In the genomic region with DNA sequence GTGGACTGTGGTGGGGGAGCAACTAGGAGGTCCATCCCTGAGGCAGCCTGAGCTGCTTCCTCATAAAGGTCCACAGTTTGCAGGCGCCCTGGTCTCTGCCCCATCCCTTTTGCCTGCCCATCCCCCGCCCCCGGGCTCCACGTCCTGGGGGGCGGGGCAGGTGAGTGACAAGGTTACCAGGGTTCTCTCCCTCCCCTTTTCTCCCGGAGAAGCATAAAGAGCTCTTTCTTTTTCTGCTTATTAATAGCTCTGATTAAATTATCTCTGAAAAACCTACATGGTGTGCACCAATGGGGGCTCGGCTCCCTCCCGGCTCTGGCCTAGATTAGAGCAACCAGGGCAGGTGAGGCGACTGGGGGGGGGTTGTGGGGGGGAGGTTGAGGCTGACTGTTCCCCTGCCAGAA, we compare ENCODE assay signal across 11 mouse cellular contexts. TPM values are rescaled to one million over a fixed set of nuclear protein-coding genes. Genes with fewer than 3 reads are reported as not detected.
DNase-seq lines count a peak whose midpoint lies in the region; ATAC-seq and TF ChIP-seq lines count a peak whose summit lies in the region.
"Had no signal": no experiment of that assay in that cellular context is flagged by ENCODE, and none has a peak within 500 bp of the region (broad histone marks: within the 10 kb centered on the region; RNA-seq: fewer than 3 reads in every experiment).

No protein-coding gene starts in this region.

- DNase-seq in heart, postnatal 10 days: no peak
- peak; percentile 47 for DNase-seq in thymus, postnatal 14 days
- DNase-seq in thymus, adult 2 months: no peak
- DNase-seq in testis, postnatal 10 days (ENCODE audit: low spot score): peak; percentile 81
- DNase-seq in T-cell, adult 2 months (ENCODE audit: low spot score): no peak
- no peak for DNase-seq in left cerebral cortex, adult 9 months (ENCODE audit: low spot score in 2 of 2)
- DNase-seq: cerebellum, adult 11-12 months; gastrocnemius, postnatal 36 days had no signal

- H3K4me2 ChIP-seq in heart, embryonic 11.5 days: peak overlapping the region; percentile 47
- H3K4me2 ChIP-seq in intestine, postnatal 0 days (replicated peaks; ENCODE audit: low read depth): peak overlapping the region; percentile 51

- peaks cover 4% of the 10 kb centered on the region; the same call in 1 of the 2 replicates for H3K27me3 ChIP-seq in heart, embryonic 11.5 days (ENCODE audit: control insufficient read depth, insufficient read depth, low read length)
- no peaks in the 10 kb centered on the region for H3K27me3 ChIP-seq in thymus, adult 2 months (ENCODE audit: control insufficient read depth, insufficient read depth, low read length)
- no peaks in the 10 kb centered on the region for H3K27me3 ChIP-seq in intestine, postnatal 0 days (replicated peaks; ENCODE audit: control insufficient read depth, insufficient read depth, low read length)

- no peak for TF ChIP-seq POLR2A in thymus, adult 2 months (IDR thresholded peaks at IDR 0.05; ENCODE audit: control insufficient read depth, extremely low read depth, insufficient read depth, low read length, poor library complexity)

- ATAC-seq in heart, embryonic 11.5 days (replicated peaks; ENCODE audit: insufficient number of reproducible peaks, low FRiP score, low TSS enrichment): 0 out of 2 replicates have a peak, but pooled peaks have one; percentile 29
- ATAC-seq in intestine, postnatal 0 days: peak; percentile 59

- no peaks in the 10 kb centered on the region for H3K36me3 ChIP-seq in heart, embryonic 11.5 days (ENCODE audit: control insufficient read depth, insufficient read depth, low read length)
- H3K36me3 ChIP-seq in thymus, adult 2 months (ENCODE audit: control insufficient read depth, insufficient read depth, low read length): no peaks in the 10 kb centered on the region
- H3K36me3 ChIP-seq in intestine, postnatal 0 days (ENCODE audit: control insufficient read depth, insufficient read depth): no peaks in the 10 kb centered on the region

- no peak overlapping the region for H3K4me3 ChIP-seq in heart, embryonic 11.5 days (ENCODE audit: low read depth, low read length)
- no peak overlapping the region for H3K4me3 ChIP-seq in thymus, adult 2 months (ENCODE audit: control insufficient read depth, insufficient read depth, low read length)
- H3K4me3 ChIP-seq in intestine, postnatal 0 days (ENCODE audit: low read depth, low read length): no peak overlapping the region
- H3K4me3 ChIP-seq: myocyte had no signal

- H3K9me3 ChIP-seq in heart, embryonic 11.5 days (replicated peaks; ENCODE audit: control insufficient read depth, low read length): peaks cover 5% of the 10 kb centered on the region; the same call in 1 of the 2 replicates
- no peaks in the 10 kb centered on the region for H3K9me3 ChIP-seq in intestine, postnatal 0 days (ENCODE audit: control insufficient read depth)

- H3K4me1 ChIP-seq in heart, embryonic 11.5 days (ENCODE audit: control insufficient read depth, insufficient read depth, low read length): peaks cover 18% of the 10 kb centered on the region
- H3K4me1 ChIP-seq in thymus, adult 2 months (replicated peaks; ENCODE audit: control insufficient read depth, insufficient read depth, low read length): peaks cover 10% of the 10 kb centered on the region
- H3K4me1 ChIP-seq in intestine, postnatal 0 days (replicated peaks; ENCODE audit: control insufficient read depth, insufficient read depth, low read length): peaks cover 2% of the 10 kb centered on the region; the same call in 1 of the 2 replicates

- no peak for TF ChIP-seq CTCF in thymus, adult 2 months (IDR thresholded peaks at IDR 0.05; ENCODE audit: borderline replicate concordance, control insufficient read depth, extremely low read depth, insufficient read depth, low read length, poor library complexity)
- TF ChIP-seq CTCF in intestine, postnatal 0 days (IDR thresholded peaks at IDR 0.05; ENCODE audit: low read depth): no peak

- H3K27ac ChIP-seq in heart, embryonic 11.5 days (ENCODE audit: low read depth, low read length): no peak overlapping the region
- no peak overlapping the region for H3K27ac ChIP-seq in thymus, adult 2 months (ENCODE audit: control insufficient read depth, insufficient read depth, low read length)
- no peak overlapping the region; the same call in 1 of the 2 replicates for H3K27ac ChIP-seq in intestine, postnatal 0 days (ENCODE audit: low read depth, low read length)

- intact Hi-C loops in heart, postnatal 10 days (cut with DNase I): no loop called here

- WGBS in heart, embryonic 11.5 days (ENCODE audit: insufficient replicate concordance): 18% methylated on average over 9 of the region's 9 CpGs
- WGBS in thymus, adult 2 months: 17% methylated on average over 9 of the region's 9 CpGs
- 4% methylated on average over 9 of the region's 9 CpGs for WGBS in intestine, postnatal 0 days

- no peak overlapping the region for H3K9ac ChIP-seq in heart, embryonic 11.5 days (ENCODE audit: low read depth, low read length)
- no peak overlapping the region for H3K9ac ChIP-seq in intestine, postnatal 0 days (ENCODE audit: low read depth, low read length)

RNA-seq across cellular contexts. Expression of gene Fam222a, which starts 7.3 kb away (rescaled TPM):
- 0.55 and 0.79 TPM in 2 replicates for polyA plus RNA-seq in heart, embryonic 11.5 days (2014; fragmentation: Nextera tagmentation; extraction: Ambion mirVana)
- 1 to 10 TPM; 7.2 to 8.0 TPM for total RNA-seq in heart, postnatal 10 days (2021)
- 15.3 and 18.4 TPM in 2 replicates for polyA plus RNA-seq in thymus, adult 2 months (2012; rRNA removed)
- polyA plus RNA-seq in intestine, postnatal 0 days (2015; fragmentation: Nextera tagmentation; extraction: Ambion mirVana): 2.3 and 3.2 TPM in 2 replicates

Comparison
In these comparisons a context has a peak if more than half of its experiments do, and no peak if none do; other contexts are left out.
1. DNase-seq: peak in thymus, postnatal 14 days (single experiment) and testis, postnatal 10 days (single experiment); none in heart, postnatal 10 days (0 of 2), thymus, adult 2 months (single experiment), T-cell, adult 2 months (single experiment) and left cerebral cortex, adult 9 months (0 of 2).